Mouse (Mus musculus) C2C12 (cell line): ENCODE measurements around the gene Dynlt1f.
"Not testable (repeated sequence)": the region's sequence is repeated elsewhere in the genome, so short reads cannot be mapped to it uniquely, and the experiment has no call there.

ENCODE experiments used
- CTCF ChIP-seq: IDR thresholded peaks from one replicate; pipeline ENCODE4 v1.5.1; 2011; ENCODE audit not compliant: control insufficient read depth, insufficient read depth, insufficient read length
- MYOG ChIP-seq: IDR thresholded peaks from one replicate; pipeline ENCODE4 v1.6.1; 2011; ENCODE audit not compliant: control insufficient read depth, insufficient read length; ENCODE audit errors: extremely low read depth

GRCm38 (mm10) chr17:6660589-6660988 lies 4.9 kb upstream of the Dynlt1f start:
- TF ChIP-seq CTCF, MYOG: not testable (repeated sequence)
